In the genomic region with DNA sequence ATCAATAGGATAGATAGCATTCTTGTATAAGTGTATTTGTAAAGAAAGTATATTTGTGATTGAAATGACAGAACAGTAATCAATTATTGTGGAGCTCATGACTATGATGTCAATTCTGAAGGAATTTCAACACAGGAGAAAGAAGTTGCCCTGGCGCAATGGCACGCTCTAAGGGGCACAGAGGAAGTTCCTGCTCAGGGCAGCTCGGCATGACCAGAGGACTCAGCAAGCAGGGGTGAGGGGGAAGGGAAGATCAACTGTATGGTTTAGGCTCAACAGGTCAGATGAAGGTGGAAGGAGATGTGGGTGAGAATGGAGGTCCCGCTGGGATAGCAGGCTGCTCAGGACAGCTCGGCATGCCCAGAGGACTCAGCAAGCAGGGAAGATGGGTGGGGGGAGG, we compare ENCODE assay signal across 29 mouse cellular contexts. TPM values are rescaled to one million over a fixed set of nuclear protein-coding genes. Genes with fewer than 3 reads are reported as not detected.
A peak's percentile ranks its signal among the peaks of the same experiment; 100 is the strongest.
DNase-seq lines count a peak whose midpoint lies in the region; ATAC-seq and TF ChIP-seq lines count a peak whose summit lies in the region.
"Had no signal": no experiment of that assay in that cellular context is flagged by ENCODE, and none has a peak within 500 bp of the region (broad histone marks: within the 10 kb centered on the region; RNA-seq: fewer than 3 reads in every experiment).

No protein-coding gene starts in this region.

- no peak overlapping the region for H3K9ac ChIP-seq in hindbrain, embryonic 14.5 days
- H3K9ac ChIP-seq: embryonic facial prominence, embryonic 12.5 days; embryonic facial prominence, embryonic 15.5 days; forebrain, postnatal 0 days; hindbrain, embryonic 13.5 days had no signal

- H3K4me3 ChIP-seq in hindbrain, embryonic 14.5 days (replicated peaks; ENCODE audit: low read length): no peak overlapping the region
- no peak overlapping the region for H3K4me3 ChIP-seq in left cerebral cortex, adult 2 months
- H3K4me3 ChIP-seq: embryonic facial prominence, embryonic 12.5 days; embryonic facial prominence, embryonic 15.5 days; hindbrain, embryonic 10.5 days; hindbrain, embryonic 13.5 days had no signal

- no peaks in the 10 kb centered on the region for H3K4me1 ChIP-seq in hindbrain, embryonic 14.5 days (replicated peaks; ENCODE audit: control insufficient read depth, insufficient read depth, low read length)
- H3K4me1 ChIP-seq: embryonic facial prominence, embryonic 12.5 days; embryonic facial prominence, embryonic 15.5 days; hindbrain, embryonic 10.5 days; hindbrain, embryonic 13.5 days had no signal

- peak; percentile 93 for ATAC-seq in granulocyte monocyte progenitor cell, adult 5-6 weeks (replicated peaks; ENCODE audit: poor library complexity, severe bottlenecking)
- ATAC-seq in monocyte, adult 5-6 weeks (replicated peaks; ENCODE audit: insufficient number of reproducible peaks, low FRiP score, low TSS enrichment, poor library complexity, severe bottlenecking): peak; percentile 60; the same call in 1 of the 2 replicates
- ATAC-seq in hindbrain, embryonic 14.5 days (ENCODE audit: low FRiP score): no peak
- ATAC-seq: CD4-positive, CD25-positive, alpha-beta regulatory T cell, adult 4 months; forebrain, embryonic 14.5 days; forebrain, postnatal 0 days had no signal

- no peaks in the 10 kb centered on the region for H3K36me3 ChIP-seq in hindbrain, embryonic 14.5 days (replicated peaks; ENCODE audit: control insufficient read depth, insufficient read depth)
- H3K36me3 ChIP-seq: embryonic facial prominence, embryonic 12.5 days; embryonic facial prominence, embryonic 15.5 days; hindbrain, embryonic 10.5 days; hindbrain, embryonic 13.5 days had no signal

- H3K9me3 ChIP-seq in hindbrain, embryonic 14.5 days (ENCODE audit: control insufficient read depth, low read length): no peaks in the 10 kb centered on the region
- H3K9me3 ChIP-seq: embryonic facial prominence, embryonic 12.5 days; embryonic facial prominence, embryonic 15.5 days; hindbrain, embryonic 10.5 days; hindbrain, embryonic 13.5 days had no signal

- no peak overlapping the region for H3K27ac ChIP-seq in hindbrain, embryonic 14.5 days
- H3K27ac ChIP-seq in left cerebral cortex, adult 2 months: no peak overlapping the region
- H3K27ac ChIP-seq: embryonic facial prominence, embryonic 12.5 days; embryonic facial prominence, embryonic 15.5 days; hindbrain, embryonic 10.5 days; hindbrain, embryonic 13.5 days had no signal

- TF ChIP-seq CTCF in left cerebral cortex, adult 2 months (IDR thresholded peaks at IDR 0.05): no peak

- WGBS in hindbrain, embryonic 14.5 days: 80% methylated on average over 5 of the region's 5 CpGs

- intact Hi-C loops in left cerebral cortex, adult 2 months (cut with DNase I): loop anchor here (1.0 kb wide), 1 partner anchor 67 kb away; no protein-coding TSS in a partner anchor

- H3K27me3 ChIP-seq in hindbrain, embryonic 14.5 days (ENCODE audit: control insufficient read depth, insufficient read depth, low read length): no peaks in the 10 kb centered on the region
- H3K27me3 ChIP-seq: embryonic facial prominence, embryonic 12.5 days; embryonic facial prominence, embryonic 15.5 days; hindbrain, embryonic 13.5 days had no signal

- DNase-seq in lung, postnatal 36 days: peak; percentile 28
- DNase-seq in lung, postnatal 14 days: no peak
- no peak for DNase-seq in testis, postnatal 10 days (ENCODE audit: low spot score)
- DNase-seq in hindbrain, embryonic 14.5 days (ENCODE audit: low spot score): no peak
- no peak for DNase-seq in left cerebral cortex, adult 2 months (ENCODE audit: extremely low spot score in 1 of 2, low spot score in 2 of 2)
- DNase-seq: cerebellum, adult 11-12 months; gastrocnemius, postnatal 25 days had no signal

- H3K4me2 ChIP-seq in hindbrain, embryonic 14.5 days (replicated peaks): no peak overlapping the region
- H3K4me2 ChIP-seq: embryonic facial prominence, embryonic 12.5 days; embryonic facial prominence, embryonic 15.5 days; heart, embryonic 11.5 days; hindbrain, embryonic 13.5 days had no signal

RNA-seq across cellular contexts. Expression of a gene that starts 30.0 kb away (rescaled TPM):
- 90.5 and 114 TPM in 2 replicates for total RNA-seq in granulocyte monocyte progenitor cell, adult 5-6 weeks (2014; fragmentation: Nextera tagmentation)
- 57.3 and 137 TPM in 2 replicates for total RNA-seq in granulocyte monocyte progenitor cell, adult 5-6 weeks (2017)
- 52.3 to 134 TPM (median 103 TPM) in 3 replicates for total RNA-seq in monocyte, adult 5-6 weeks (2017)
- 0.47 and 1.1 TPM in 2 replicates for polyA plus RNA-seq in hindbrain, embryonic 14.5 days (2014; fragmentation: Nextera tagmentation; extraction: Ambion mirVana)
- 1 to 10 TPM; 1.9 to 2.3 TPM for total RNA-seq in left cerebral cortex, adult 2 months (2021)

RNA-seq across cellular contexts. Expression of a gene that starts 40.2 kb away (rescaled TPM):
- not detected in 2 replicates for total RNA-seq in granulocyte monocyte progenitor cell, adult 5-6 weeks (2014; fragmentation: Nextera tagmentation)
- not detected in 2 replicates for total RNA-seq in granulocyte monocyte progenitor cell, adult 5-6 weeks (2017)
- total RNA-seq in monocyte, adult 5-6 weeks (2017): 5.0 TPM in 1 of 3 replicates, not detected in the others
- not detected in 2 replicates for polyA plus RNA-seq in hindbrain, embryonic 14.5 days (2014; fragmentation: Nextera tagmentation; extraction: Ambion mirVana)
- total RNA-seq in left cerebral cortex, adult 2 months (2021): not detected
- total RNA-seq: adrenal gland, adult 2 months; adrenal gland, postnatal 14 days; adrenal gland, postnatal 4 days; forebrain, postnatal 0 days; gastrocnemius, adult 8-10 months; gastrocnemius, postnatal 25 days; heart, adult 8-10 months; heart, postnatal 36 days had no signal
- polyA plus RNA-seq: adrenal gland, adult 2 months; brain, embryonic 14.5 days; C2C12; CD4-positive, CD25-positive, alpha-beta regulatory T cell, adult 4 months; embryonic facial prominence, embryonic 12.5 days; forebrain, embryonic 11.5 days; forebrain, embryonic 14.5 days; forebrain, postnatal 0 days; heart, embryonic 11.5 days; heart, embryonic 14.5 days; heart, postnatal 0 days; hindbrain, embryonic 10.5 days; hindbrain, embryonic 13.5 days; intestine, embryonic 14.5 days had no signal

RNA-seq across cellular contexts. Expression of a gene that starts 50.0 kb away (rescaled TPM):
- total RNA-seq in granulocyte monocyte progenitor cell, adult 5-6 weeks (2014; fragmentation: Nextera tagmentation): 7.8 and 10.7 TPM in 2 replicates
- 1.6 and 4.1 TPM in 2 replicates for total RNA-seq in granulocyte monocyte progenitor cell, adult 5-6 weeks (2017)
- 7.1 to 15.7 TPM (median 8.0 TPM) in 3 replicates for total RNA-seq in monocyte, adult 5-6 weeks (2017)
- polyA plus RNA-seq in hindbrain, embryonic 14.5 days (2014; fragmentation: Nextera tagmentation; extraction: Ambion mirVana): 0.21 and 0.33 TPM in 2 replicates
- total RNA-seq in left cerebral cortex, adult 2 months (2021): under 1 TPM; 0.41 to 0.54 TPM
- polyA plus RNA-seq: forebrain, embryonic 14.5 days had no signal

RNA-seq across cellular contexts. Expression of a gene that starts 50.2 kb away (rescaled TPM):
- total RNA-seq in granulocyte monocyte progenitor cell, adult 5-6 weeks (2014; fragmentation: Nextera tagmentation): 18.7 and 29.9 TPM in 2 replicates
- total RNA-seq in granulocyte monocyte progenitor cell, adult 5-6 weeks (2017): 12.6 and 16.5 TPM in 2 replicates
- total RNA-seq in monocyte, adult 5-6 weeks (2017): 2.2 TPM in 1 of 3 replicates, not detected in the others
- 21.4 and 23.7 TPM in 2 replicates for polyA plus RNA-seq in hindbrain, embryonic 14.5 days (2014; fragmentation: Nextera tagmentation; extraction: Ambion mirVana)
- total RNA-seq in left cerebral cortex, adult 2 months (2021): 10 to 100 TPM; 29.0 to 30.1 TPM

RNA-seq across cellular contexts. Expression of a gene that starts 50.7 kb away (rescaled TPM):
- 8.4 and 9.1 TPM in 2 replicates for total RNA-seq in granulocyte monocyte progenitor cell, adult 5-6 weeks (2014; fragmentation: Nextera tagmentation)
- 26.2 and 30.2 TPM in 2 replicates for total RNA-seq in granulocyte monocyte progenitor cell, adult 5-6 weeks (2017)
- total RNA-seq in monocyte, adult 5-6 weeks (2017): 5.8 to 10.2 TPM (median 8.7 TPM) in 3 replicates
- polyA plus RNA-seq in hindbrain, embryonic 14.5 days (2014; fragmentation: Nextera tagmentation; extraction: Ambion mirVana): 3.2 and 4.2 TPM in 2 replicates
- total RNA-seq in left cerebral cortex, adult 2 months (2021): 10 to 100 TPM; 31.7 to 31.8 TPM

Comparison
In these comparisons a context has a peak if more than half of its experiments do, and no peak if none do; other contexts are left out.
1. RNA of a gene that starts 30.0 kb away (total RNA-seq): 57.3 to 137 TPM in granulocyte monocyte progenitor cell, adult 5-6 weeks and 52.3 to 134 TPM in monocyte, adult 5-6 weeks; 1.9 to 2.3 TPM in left cerebral cortex, adult 2 months; every median in the first group is over 10 times any median in the second.